Mouse (Mus musculus) lung, adult 2 months (tissue): ENCODE measurements at regions not wholly inside any gene's neighbourhood (a gene's known extent, or its start where the extent isn't known, plus 50 kb on each side); places are given as distances from the start of the nearest gene placed in this dataset.

Experiments used
- CTCF ChIP-seq: fragments of 200-500 bp; IDR thresholded peaks from 2 replicates; pipeline ENCODE4 v1.5.1; 2011; ENCODE audit warnings: mild to moderate bottlenecking, low read length, control low read depth; ENCODE audit not compliant: insufficient read depth
- POLR2A ChIP-seq: fragments of 200-500 bp; IDR thresholded peaks from 2 replicates; pipeline ENCODE4 v1.6.1; 2011; ENCODE audit warnings: low read depth, mild to moderate bottlenecking, control low read depth, low read length, borderline replicate concordance; ENCODE audit errors: extremely low read depth

GRCm38 (mm10) chr9:111800869-111801268 is 110.7 kb upstream of the Stac start:
- no peak for TF ChIP-seq POLR2A
- TF ChIP-seq CTCF: no peak
